Mouse (Mus musculus): ENCODE results near the gene Zfp597.

GRCm38 (mm10) chr16:3908537-3909111 lies 24.3 kb upstream of the Zfp597 start, which contains the start of the genes 1700037C18Rik and Cluap1:
- no peak for TF ChIP-seq CEBPB (IDR thresholded peaks at IDR 0.05; ENCODE audit: insufficient read depth, poor library complexity, severe bottlenecking)
- peak; percentile 74 for TF ChIP-seq POLR2A (IDR thresholded peaks at IDR 0.05; ENCODE audit: insufficient read length, low read depth)
- no peak for TF ChIP-seq MAX (IDR thresholded peaks at IDR 0.05; ENCODE audit: low read depth)
- TF ChIP-seq E2F4 (IDR thresholded peaks at IDR 0.05; ENCODE audit: insufficient read depth), result no peak
- TF ChIP-seq TCF12 (IDR thresholded peaks at IDR 0.05; ENCODE audit: insufficient read depth, poor library complexity, severe bottlenecking), result no peak
- no peak for TF ChIP-seq REST (IDR thresholded peaks at IDR 0.05; ENCODE audit: insufficient read depth, insufficient read length)
- TF ChIP-seq USF1 (IDR thresholded peaks at IDR 0.05; ENCODE audit: low read depth), result no peak
- TF ChIP-seq MYOD1 (IDR thresholded peaks at IDR 0.05; ENCODE audit: control insufficient read depth in 1 of 3, insufficient read length in 2 of 3, low read depth in 2 of 3), result peak in 2 of 3 experiments; percentile 70 to 80
- peak; percentile 72 for TF ChIP-seq POLR2AphosphoS2 (IDR thresholded peaks at IDR 0.05; ENCODE audit: insufficient read length, low read depth)
- no peak for TF ChIP-seq TCF3 (IDR thresholded peaks at IDR 0.05; ENCODE audit: insufficient read length, low read depth)
- peak in 2 of 3 experiments; percentile 48 to 75 for TF ChIP-seq MYOG (IDR thresholded peaks at IDR 0.05; ENCODE audit: control insufficient read depth in 1 of 3, insufficient read depth in 1 of 3, insufficient read length in 2 of 3, low read depth in 2 of 3)

Measured in myocyte (in vitro differentiated cells).